ENCODE assay signal across 9 mouse cellular contexts in genomic region chr8:106603131-106603819, GRCm38 (mm10). TPM values are rescaled to one million over a fixed set of nuclear protein-coding genes. Genes with fewer than 3 reads are reported as not detected.
A peak's percentile ranks its signal among the peaks of the same experiment; 100 is the strongest.
DNase-seq lines count a peak whose midpoint lies in the region; ATAC-seq and TF ChIP-seq lines count a peak whose summit lies in the region.
"Had no signal": no experiment of that assay in that cellular context is flagged by ENCODE, and none has a peak within 500 bp of the region (broad histone marks: within the 10 kb centered on the region; RNA-seq: fewer than 3 reads in every experiment).

Gene Cdh1, plus strand, starts transcription at chr8:106603351.

- H3K4me2 ChIP-seq in forebrain, postnatal 0 days (ENCODE audit: low read depth) = peak within 1 kb of the TSS; percentile 60
- peak within 1 kb of the TSS; percentile 53 for H3K4me2 ChIP-seq in liver, embryonic 15.5 days
- H3K4me2 ChIP-seq in neural tube, embryonic 11.5 days (ENCODE audit: low read depth) = peak within 1 kb of the TSS; percentile 79

- WGBS in bone marrow, adult 2 months = 1% methylated on average over 53 of the region's 53 CpGs
- WGBS in forebrain, postnatal 0 days = under 1% methylated on average over 50 of the region's 53 CpGs
- 1% methylated on average over 53 of the region's 53 CpGs for WGBS in liver, embryonic 15.5 days (ENCODE audit: insufficient replicate concordance)
- under 1% methylated on average over 53 of the region's 53 CpGs for WGBS in neural tube, embryonic 11.5 days

- no peak for TF ChIP-seq POLR2A in bone marrow, adult 2 months (IDR thresholded peaks at IDR 0.05; ENCODE audit: borderline replicate concordance, control insufficient read depth, low read depth, low read length)

- H3K36me3 ChIP-seq in forebrain, postnatal 0 days (ENCODE audit: insufficient read depth) = no peaks in the 10 kb centered on the region
- H3K36me3 ChIP-seq in liver, embryonic 15.5 days (replicated peaks) = no peaks in the 10 kb centered on the region
- H3K36me3 ChIP-seq in neural tube, embryonic 11.5 days (ENCODE audit: control insufficient read depth, insufficient read depth, low read length) = no peaks in the 10 kb centered on the region

- H3K27me3 ChIP-seq in forebrain, postnatal 0 days (ENCODE audit: insufficient read depth, low read length) = peaks cover 44% of the 10 kb centered on the region
- peaks cover 66% of the 10 kb centered on the region for H3K27me3 ChIP-seq in liver, embryonic 15.5 days
- peaks cover 41% of the 10 kb centered on the region for H3K27me3 ChIP-seq in neural tube, embryonic 11.5 days (ENCODE audit: control insufficient read depth, insufficient read depth, low read length)

- no peaks in the 10 kb centered on the region; the same call in 1 of the 2 replicates for H3K4me1 ChIP-seq in bone marrow, adult 2 months (ENCODE audit: control insufficient read depth, insufficient read depth, low read length)
- 0 out of 2 replicates have a peak, but pooled peaks cover 3% of the 10 kb centered on the region for H3K4me1 ChIP-seq in forebrain, postnatal 0 days (ENCODE audit: insufficient read depth)
- H3K4me1 ChIP-seq in liver, embryonic 15.5 days (replicated peaks) = peaks cover 12% of the 10 kb centered on the region; the same call in 1 of the 2 replicates
- H3K4me1 ChIP-seq in neural tube, embryonic 11.5 days (ENCODE audit: control insufficient read depth, insufficient read depth, low read length) = peaks cover 12% of the 10 kb centered on the region

- no peak within 1 kb of the TSS for H3K27ac ChIP-seq in bone marrow, adult 2 months (ENCODE audit: control insufficient read depth, insufficient read depth, low read depth, low read length, poor library complexity)
- H3K27ac ChIP-seq in forebrain, postnatal 0 days (ENCODE audit: low read depth, low read length) = no peak within 1 kb of the TSS
- H3K27ac ChIP-seq in liver, embryonic 15.5 days (replicated peaks) = no peak within 1 kb of the TSS
- H3K27ac ChIP-seq in neural tube, embryonic 11.5 days (ENCODE audit: low read depth, low read length) = no peak within 1 kb of the TSS

- no peak for TF ChIP-seq CTCF in bone marrow, adult 2 months (IDR thresholded peaks at IDR 0.05; ENCODE audit: control insufficient read depth, insufficient read depth, low read length)
- peak; percentile 31; the same call in 1 of the 2 replicates for TF ChIP-seq CTCF in forebrain, postnatal 0 days (IDR thresholded peaks at IDR 0.05; ENCODE audit: low read depth)

- H3K4me3 ChIP-seq in bone marrow, adult 2 months (replicated peaks; ENCODE audit: control insufficient read depth, low read depth, low read length) = peak within 1 kb of the TSS; percentile 39
- H3K4me3 ChIP-seq in forebrain, postnatal 0 days (ENCODE audit: low read depth, low read length) = peak within 1 kb of the TSS; percentile 43
- H3K4me3 ChIP-seq in liver, embryonic 15.5 days (replicated peaks) = peak within 1 kb of the TSS; percentile 57
- H3K4me3 ChIP-seq in neural tube, embryonic 11.5 days (ENCODE audit: low read depth, low read length) = peak within 1 kb of the TSS; percentile 43

- peak; percentile 5 to 14 for DNase-seq in frontal cortex, postnatal 36 days (ENCODE audit: low spot score in 2 of 2)
- no peak for DNase-seq in frontal cortex, postnatal 10 days (ENCODE audit: low spot score in 2 of 2)
- peak; percentile 30 for DNase-seq in forebrain, postnatal 0 days
- peak; percentile 94 for DNase-seq in kidney, adult 18-20 months
- DNase-seq in neural tube, embryonic 11.5 days (ENCODE audit: low spot score) = peak; percentile 30
- DNase-seq in thymus, postnatal 10 days (ENCODE audit: low spot score in 2 of 2) = peak; percentile 25 to 40

- ATAC-seq in forebrain, postnatal 0 days = peak; percentile 54; the same call in 1 of the 2 replicates
- peak; percentile 39 for ATAC-seq in liver, embryonic 15.5 days (ENCODE audit: insufficient read depth)
- ATAC-seq in neural tube, embryonic 11.5 days (ENCODE audit: insufficient read depth, low FRiP score, low TSS enrichment) = 0 out of 2 replicates have a peak, but pooled peaks have one; percentile 31

- no peaks in the 10 kb centered on the region for H3K9me3 ChIP-seq in forebrain, postnatal 0 days (ENCODE audit: low read length)
- no peaks in the 10 kb centered on the region for H3K9me3 ChIP-seq in liver, embryonic 15.5 days (replicated peaks)
- H3K9me3 ChIP-seq in neural tube, embryonic 11.5 days (ENCODE audit: control insufficient read depth, low read length) = no peaks in the 10 kb centered on the region

- H3K9ac ChIP-seq in forebrain, postnatal 0 days = no peak within 1 kb of the TSS
- H3K9ac ChIP-seq in liver, embryonic 15.5 days = peak within 1 kb of the TSS; percentile 35; the same call in 1 of the 2 replicates
- H3K9ac ChIP-seq in neural tube, embryonic 11.5 days (ENCODE audit: low read length) = 0 out of 2 replicates have a peak within 1 kb of the TSS, but pooled peaks have one; percentile 20

RNA-seq across cellular contexts. Expression of gene Cdh1, which starts in this region (rescaled TPM):
- 0.22 and 6.8 TPM in 2 replicates for polyA plus RNA-seq in bone marrow, adult 2 months (2011; ENCODE audit: insufficient read depth, insufficient read length, low replicate concordance, missing spikeins)
- 2.5 and 3.9 TPM in 2 replicates for total RNA-seq in forebrain, postnatal 0 days (2014; rRNA removed)
- polyA plus RNA-seq in forebrain, postnatal 0 days (2015; fragmentation: Nextera tagmentation; extraction: Ambion mirVana) = 3.3 and 3.9 TPM in 2 replicates
- 19.0 and 23.2 TPM in 2 replicates for polyA plus RNA-seq in liver, embryonic 15.5 days (2015; fragmentation: Nextera tagmentation; extraction: Ambion mirVana)
- 5.6 and 5.7 TPM in 2 replicates for polyA plus RNA-seq in neural tube, embryonic 11.5 days (2014; fragmentation: Nextera tagmentation; extraction: Ambion mirVana)
- total RNA-seq: MEL had no signal

Comparison
In these comparisons a context has a peak if more than half of its experiments do, and no peak if none do; other contexts are left out.
1. DNase-seq: peak in frontal cortex, postnatal 36 days (2 of 2), forebrain, postnatal 0 days (single experiment), kidney, adult 18-20 months (single experiment), neural tube, embryonic 11.5 days (single experiment) and thymus, postnatal 10 days (2 of 2); none in frontal cortex, postnatal 10 days (0 of 2).
2. Peak in every context shown above with its lines, with median percentiles within 50 percentile points of each other: H3K4me3 ChIP-seq, ATAC-seq and H3K4me2 ChIP-seq.